Mouse (Mus musculus) mesoderm, embryonic 11.5 days (tissue): ENCODE data around the gene Dpysl4.
A peak's percentile ranks its signal among the peaks of the same experiment; 100 is the strongest.

ENCODE experiments used
- DNase-seq: peaks from one replicate; pipeline ENCODE4 v3.0.0-alpha.2; 2012; ENCODE audit warnings: low read depth, low spot score

Dpysl4 gene

DNA sequence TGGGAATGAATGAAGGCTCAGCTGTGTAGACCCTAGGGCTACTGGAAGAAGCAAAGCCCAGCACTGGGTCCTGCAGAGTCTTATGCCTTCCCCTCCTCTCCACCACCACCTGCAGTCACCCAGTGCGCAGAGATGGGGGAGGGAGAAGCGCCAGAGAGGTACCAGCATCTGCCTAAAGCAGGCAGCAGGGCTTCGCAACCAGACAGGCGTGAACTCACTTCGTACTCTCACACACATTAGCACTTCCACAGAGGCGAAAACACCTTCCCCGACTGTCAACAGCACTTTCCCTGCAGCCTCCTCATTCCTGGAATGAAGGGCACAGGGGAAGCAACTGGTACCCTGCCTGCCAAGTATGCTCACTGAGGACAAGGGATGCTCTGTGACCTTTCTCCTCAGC lies 63.6 kb downstream of the Dpysl4 start:
- DNase-seq = no peak

GRCm38 (mm10) chr7:139151116-139151515 lies 65.3 kb downstream of the Dpysl4 start:
- peak; percentile 79 for DNase-seq
